Mouse (Mus musculus) adrenal gland, postnatal 14 days (tissue): ENCODE results near the gene Fars2. TPM values are rescaled to one million over a fixed set of nuclear protein-coding genes. Genes with fewer than 3 reads are reported as not detected.
"Not testable (repeated sequence)": the region's sequence is repeated elsewhere in the genome, so short reads cannot be mapped to it uniquely, and the experiment has no call there.

Source experiments
- DNase-seq: peaks from one replicate; pipeline ENCODE4 v3.0.0; 2021; ENCODE audit warnings: mixed read lengths
- total RNA-seq: library from RNA; stranded (reverse); gene quantifications from 2 replicates; pipeline ENCODE4 v1.2.3, GENCODE M21; 2021

The Fars2 gene
- total RNA-seq, 1 experiment from 2014 or later: 83.6 TPM

DNA sequence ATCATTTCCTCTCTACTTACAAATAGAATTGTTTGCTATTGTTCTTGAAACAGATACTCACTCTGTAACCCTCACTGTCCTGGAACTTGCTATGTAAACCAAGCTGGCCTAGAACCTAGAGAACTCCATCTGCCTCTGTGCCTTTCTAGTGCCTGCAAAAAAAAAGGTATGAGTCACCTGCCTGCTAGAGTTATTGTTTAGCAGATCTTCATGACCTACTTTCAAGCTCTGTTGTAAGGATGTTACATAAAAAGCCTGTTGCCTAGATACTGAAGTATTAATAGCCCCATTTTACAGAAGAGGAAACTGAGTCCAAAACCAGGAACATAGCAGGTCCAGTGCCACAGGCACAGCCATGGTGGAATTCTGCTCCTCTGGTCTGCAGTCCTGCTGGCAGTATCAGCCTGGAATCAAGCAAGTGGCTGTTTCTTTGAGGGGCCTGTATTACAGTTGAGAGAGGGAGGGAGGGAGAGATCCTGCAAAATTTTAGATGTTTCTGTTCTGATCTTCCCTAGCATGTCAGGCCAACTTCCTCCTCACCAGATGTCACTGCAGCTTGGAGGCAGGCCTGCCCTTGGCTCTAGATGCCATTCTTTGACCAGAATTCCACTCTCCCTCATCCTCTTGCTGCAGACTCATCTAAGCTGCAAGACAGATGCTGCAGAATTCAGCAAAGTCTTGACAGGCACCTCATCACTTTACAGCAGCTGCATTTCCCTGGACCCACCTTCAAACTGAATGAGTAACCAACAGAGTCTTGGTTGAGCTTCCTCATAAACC is 250.7 kb downstream of the Fars2 start:
- no peak for DNase-seq

DNA sequence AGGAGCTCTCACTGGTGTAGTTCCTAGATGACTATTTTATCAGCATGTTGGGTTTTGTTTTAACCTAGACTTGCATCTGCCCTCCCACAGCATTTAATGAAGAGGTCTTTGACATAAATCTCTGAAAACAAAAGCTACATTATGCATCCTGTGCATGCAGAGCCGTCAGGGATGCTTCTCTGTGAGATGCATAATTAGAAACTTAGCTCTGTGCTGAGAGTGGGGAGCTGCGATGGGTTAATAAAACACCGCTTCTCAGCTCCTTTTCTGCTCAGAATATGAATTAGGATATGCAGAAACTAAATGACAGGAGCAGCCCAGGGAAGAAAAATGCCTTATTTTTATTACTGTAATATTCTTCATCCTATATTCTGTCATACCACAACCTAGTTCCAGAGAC is 251.6 kb downstream of the Fars2 start:
- DNase-seq: no peak

DNA sequence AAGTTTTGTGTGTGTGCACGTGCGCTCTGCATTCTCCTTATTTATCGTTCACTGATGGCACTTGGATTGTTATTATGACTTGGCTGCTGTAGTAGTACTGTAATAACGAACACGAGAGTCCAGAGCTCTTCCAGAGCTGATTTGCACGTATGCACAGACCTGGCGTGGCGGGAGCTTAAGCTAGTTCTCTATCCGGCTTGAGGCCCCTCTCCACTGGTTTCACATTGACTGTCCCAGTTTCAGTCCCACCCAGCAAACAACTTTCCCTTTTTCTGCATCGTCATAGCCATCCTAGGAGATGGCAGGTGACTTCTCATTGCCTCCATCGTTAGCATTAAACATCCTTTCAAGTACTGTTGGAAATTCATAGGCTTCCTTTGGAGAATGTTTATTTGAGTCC is 252.2 kb downstream of the Fars2 start:
- DNase-seq: no peak

DNA sequence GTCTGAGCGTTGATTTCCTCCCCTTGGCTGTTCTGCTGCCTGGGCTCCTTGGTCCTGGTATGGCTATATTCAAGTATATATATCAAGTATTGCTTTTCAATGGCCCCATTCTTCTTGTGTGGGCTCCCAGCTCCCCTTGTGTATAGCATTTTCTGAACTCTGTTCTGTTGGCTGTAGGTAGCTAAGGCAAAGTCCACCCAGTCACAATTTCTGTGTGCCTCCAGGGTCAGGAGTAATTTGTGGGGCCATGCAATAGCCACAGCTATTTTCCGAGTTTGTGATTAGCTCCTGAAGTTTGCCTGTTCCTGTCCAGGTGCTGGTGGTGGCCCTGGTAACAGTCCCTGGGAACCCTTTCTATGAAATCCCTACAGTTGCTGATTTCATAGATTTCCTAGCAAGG is 266.0 kb downstream of the Fars2 start:
- no peak for DNase-seq

DNA sequence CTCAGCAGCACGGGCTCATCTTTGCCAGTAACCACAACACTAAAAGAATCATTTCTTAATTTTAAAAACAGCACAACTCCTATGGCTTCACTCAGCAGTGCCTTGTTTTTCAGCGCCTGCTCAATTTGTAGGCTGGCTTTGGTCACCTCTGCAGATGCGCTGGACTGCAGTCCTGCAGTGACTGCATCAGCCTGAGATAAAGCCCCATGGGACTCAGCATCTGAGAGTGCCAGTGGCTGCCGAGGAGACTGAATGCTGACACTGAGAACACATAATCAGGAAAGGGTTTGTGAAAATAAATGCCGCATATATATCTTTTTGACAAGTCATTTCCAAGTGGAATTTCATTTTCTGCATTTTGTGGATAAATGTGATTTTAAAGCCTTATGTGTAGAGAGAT is 268.9 kb downstream of the Fars2 start:
- DNase-seq: no peak

DNA sequence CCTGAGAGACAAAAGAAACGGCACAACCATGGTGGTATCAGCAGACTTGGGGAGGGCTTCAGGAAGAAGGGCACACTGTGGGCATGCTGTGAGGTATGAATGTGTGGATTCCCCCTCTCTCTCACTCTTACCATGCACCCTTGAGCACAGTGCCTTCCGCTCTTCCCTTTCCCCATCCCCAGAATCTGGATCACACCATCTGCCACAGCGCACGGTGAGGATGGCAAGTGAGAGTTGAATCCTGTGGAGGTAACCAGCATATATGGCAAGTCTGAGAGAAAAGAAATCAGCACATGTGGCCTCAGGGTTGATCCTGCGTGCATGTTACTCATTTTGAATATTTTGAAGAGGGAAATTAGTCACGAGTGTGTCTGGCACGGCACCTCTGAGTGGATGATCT is 274.7 kb downstream of the Fars2 start:
- DNase-seq: no peak

- no peak for DNase-seq
Measured at GRCm38 (mm10) chr13:36392666-36393065, 275.5 kb downstream of the Fars2 start.

GRCm38 (mm10) chr13:36401011-36401410 is 283.8 kb downstream of the Fars2 start:
- DNase-seq: no peak

GRCm38 (mm10) chr13:36413276-36413675 is 296.1 kb downstream of the Fars2 start:
- DNase-seq: no peak

- no peak for DNase-seq
Measured at GRCm38 (mm10) chr13:36415176-36415575, 298.0 kb downstream of the Fars2 start.

GRCm38 (mm10) chr13:36416546-36416945 is 299.3 kb downstream of the Fars2 start:
- DNase-seq: no peak

DNA sequence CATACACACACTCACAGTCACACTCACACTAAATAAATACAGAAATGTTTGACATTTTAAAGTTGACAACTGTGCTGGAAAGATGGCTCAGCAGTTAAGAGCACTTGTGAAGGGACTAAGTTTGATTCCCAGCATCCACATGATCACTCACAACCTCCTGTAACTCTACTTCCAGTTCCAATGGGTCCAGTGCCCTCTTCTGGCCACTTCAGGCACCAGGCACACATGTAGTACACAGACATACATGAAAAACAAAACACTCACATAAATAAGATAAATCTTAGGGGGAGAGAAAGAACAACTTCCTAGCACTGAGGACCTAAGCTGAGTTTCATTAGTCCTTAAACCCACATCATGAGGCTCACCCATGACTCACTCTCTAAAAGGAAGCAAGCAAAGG is 302.1 kb downstream of the Fars2 start:
- DNase-seq: no peak

DNA sequence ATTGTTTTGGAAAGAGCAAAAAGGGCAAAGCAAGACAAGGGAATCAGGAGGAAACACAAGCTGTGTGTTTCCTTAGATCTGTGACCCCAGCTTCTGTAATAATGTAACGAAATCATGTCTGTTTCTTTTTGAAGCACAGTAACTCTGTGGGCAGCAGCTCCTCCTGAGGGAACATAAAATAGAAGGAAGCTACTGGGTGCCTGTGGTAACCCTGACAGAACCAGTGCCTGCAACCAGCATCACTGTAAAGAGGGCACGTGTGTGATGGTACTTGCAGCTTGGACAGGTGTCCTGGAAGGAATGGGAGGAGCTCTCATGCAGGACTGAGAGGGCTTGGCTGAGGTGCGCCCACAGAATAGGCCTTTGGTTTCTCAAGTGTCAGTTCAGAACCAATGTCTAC is 305.2 kb downstream of the Fars2 start:
- DNase-seq: no peak

DNA sequence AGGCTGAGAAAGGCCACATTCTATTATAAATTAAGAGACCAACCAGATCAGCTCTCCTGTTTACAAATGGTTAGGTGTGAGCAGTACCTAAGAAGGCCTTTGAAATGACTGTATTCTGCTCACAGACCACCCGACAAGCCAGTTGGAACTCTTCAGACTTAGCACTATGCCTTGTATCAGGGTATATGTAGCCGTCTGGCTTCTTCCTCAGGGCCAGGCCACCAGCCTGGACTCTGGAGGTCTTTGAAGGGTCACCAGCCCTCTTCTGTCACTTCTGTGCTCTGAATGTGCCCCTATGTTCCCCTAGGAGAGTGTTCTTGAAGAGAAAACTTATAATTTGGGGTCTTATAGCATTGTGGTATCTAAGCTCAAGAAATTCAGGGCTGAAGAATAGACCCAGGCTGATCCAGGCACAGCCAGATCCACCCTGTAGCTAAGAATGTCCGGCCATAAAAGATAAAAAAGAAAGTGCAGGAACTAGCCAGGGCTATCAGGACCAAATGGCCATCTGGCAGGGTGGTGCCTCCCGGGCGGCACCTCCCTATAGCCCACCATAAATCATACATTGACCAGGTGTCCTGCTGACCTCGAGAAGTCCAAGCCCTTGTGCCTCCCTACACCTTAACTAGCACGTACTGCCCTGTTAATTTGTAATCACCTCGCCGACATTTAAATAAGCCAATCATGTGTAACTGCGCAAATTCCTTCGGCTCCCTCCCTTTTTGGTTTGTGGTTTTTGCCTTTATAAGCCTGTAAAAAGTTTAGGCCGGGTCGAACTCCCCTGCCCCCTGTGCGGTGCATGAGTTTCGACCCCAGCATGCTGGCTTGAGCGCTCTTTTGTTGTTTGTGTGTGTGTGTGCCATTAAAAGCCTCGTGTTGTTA is 308.9 kb downstream of the Fars2 start:
- not testable (repeated sequence) for DNase-seq

DNA sequence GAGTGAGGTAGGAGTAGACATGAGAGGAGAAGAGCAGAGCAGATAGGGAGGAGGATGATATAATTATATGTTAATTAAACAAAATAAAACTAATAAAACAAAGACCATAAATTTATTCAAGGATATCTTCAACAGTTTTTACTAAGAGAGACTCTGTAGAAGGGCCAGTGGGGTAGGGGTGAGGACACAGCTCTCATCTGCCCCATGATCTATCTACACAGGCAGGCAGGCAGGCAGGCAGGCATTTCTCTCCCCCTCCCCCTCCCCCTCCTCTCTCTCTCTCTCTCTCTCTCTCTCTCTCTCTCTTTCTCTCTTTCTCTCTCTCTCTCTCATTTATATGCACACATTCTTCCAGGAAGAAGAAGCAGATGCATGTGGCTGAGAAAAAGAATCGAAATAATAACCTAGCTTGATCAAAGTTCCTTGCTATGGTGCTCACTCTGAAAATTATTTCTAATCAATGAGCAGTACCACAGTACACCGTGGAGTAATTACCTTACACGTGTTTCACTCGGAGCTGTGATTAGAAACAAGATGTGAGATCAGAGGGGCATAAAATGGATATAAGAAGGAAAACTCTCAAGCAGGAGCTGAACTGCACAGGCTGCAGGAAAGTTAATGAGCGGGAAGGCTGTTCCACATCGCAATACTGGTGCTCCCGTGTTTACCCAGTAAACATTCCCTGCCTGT is 312.4 kb downstream of the Fars2 start:
- no peak for DNase-seq

- DNase-seq: no peak
Measured at GRCm38 (mm10) chr13:36430420-36431114, 313.4 kb downstream of the Fars2 start.

DNA sequence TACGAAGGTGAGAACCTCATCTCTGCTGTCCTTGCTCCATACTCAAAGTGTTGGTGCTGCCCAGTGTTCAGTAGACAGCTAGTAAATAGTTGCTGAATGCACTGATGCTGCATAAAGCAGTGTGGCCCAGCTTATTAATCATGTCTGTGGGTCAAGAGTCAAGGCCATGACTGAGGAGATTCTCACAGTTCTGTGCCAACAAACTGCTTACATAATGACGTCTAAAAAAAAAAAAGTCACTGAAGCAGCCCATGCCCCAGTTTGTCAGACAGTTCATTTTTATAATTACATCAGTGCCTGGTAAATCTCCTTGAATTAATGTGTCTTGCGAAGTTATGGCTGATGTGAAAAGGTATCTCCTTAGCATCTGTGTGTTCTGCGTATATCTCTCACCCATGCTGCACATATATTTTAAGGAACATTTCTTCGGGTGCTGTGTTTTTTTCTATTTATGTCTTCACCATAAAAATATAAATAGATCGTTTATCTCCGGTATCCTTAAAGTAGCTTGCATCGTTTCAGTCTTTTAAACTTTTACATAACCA is 314.8 kb downstream of the Fars2 start:
- DNase-seq: peak; percentile 21

- DNase-seq: no peak
Measured at GRCm38 (mm10) chr13:36444748-36445423, 327.7 kb downstream of the Fars2 start.

DNA sequence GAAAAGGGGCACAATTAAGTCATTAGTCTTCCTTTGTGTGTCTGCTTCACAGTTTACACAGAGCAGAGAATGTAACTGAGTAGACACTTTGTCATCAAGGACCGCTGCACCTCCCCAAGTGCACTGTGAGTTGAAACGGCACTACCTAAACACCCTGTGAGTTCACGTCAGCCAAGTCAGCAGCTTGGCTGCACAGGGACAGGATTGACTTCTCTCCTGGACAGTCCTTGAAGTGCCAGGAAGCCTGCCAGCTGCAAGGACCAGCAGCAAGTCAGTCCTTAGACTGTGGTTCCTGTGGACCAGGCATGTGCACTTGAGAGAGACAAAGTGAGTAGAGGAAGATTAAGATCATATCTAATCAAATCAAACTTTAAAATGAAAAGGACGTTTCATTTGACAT is 330.7 kb downstream of the Fars2 start:
- DNase-seq: peak; percentile 36

DNA sequence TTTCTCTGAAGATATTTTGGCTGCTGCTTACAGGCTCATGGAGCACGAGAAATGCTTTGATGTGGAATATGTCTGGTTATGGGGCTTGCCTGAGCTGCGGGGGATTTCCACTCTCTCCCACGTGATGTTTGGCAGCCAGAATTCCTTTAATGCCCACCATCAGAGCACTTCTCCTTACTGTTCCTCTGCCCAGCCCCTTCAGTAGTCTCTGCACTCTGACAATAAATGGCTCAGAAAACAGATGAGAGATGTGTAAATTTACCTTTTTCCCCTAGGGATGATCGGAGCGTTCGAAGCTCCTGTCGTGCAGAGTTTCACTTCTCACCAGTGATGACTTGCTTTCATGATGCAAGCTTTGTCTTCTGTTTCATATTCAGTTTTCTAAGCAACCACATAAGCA is 331.4 kb downstream of the Fars2 start:
- no peak for DNase-seq

DNA sequence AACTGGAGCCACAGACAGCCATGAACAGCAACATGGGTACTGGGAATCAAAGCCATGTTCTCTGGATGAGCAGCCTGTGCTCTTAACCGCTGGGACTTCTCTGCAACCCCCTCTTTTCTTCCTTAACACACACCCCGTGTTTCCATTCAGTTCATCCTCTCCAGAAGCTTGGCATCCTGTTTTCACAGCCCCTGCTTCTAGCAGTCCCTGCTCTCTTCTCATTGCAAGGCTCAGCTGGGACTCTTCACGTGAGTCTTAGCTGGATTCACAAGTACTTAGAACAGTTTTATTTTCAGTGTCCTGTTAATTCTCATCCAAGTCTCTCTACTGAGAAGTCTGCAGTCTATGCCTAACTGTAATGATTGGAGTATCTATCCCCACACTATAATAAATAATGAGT is 334.2 kb downstream of the Fars2 start:
- no peak for DNase-seq
